Mouse (Mus musculus) liver, adult 2 months (tissue): Measurements from ENCODE around the gene Nkain4. TPM values are rescaled to one million over a fixed set of nuclear protein-coding genes. Genes with fewer than 3 reads are reported as not detected.

ENCODE experiments used
- DNase-seq: peaks from one replicate; pipeline ENCODE4 v3.0.0-alpha.2; 2011; ENCODE audit warnings: low read depth, low spot score; ENCODE audit errors: extremely low read depth
- H3K27ac ChIP-seq: fragments of 200-500 bp; replicated peaks from 2 replicates; pipeline ENCODE4 v1.5.1; 2012; ENCODE audit warnings: low read depth, mild to moderate bottlenecking, control low read depth, inconsistent platforms, low read length; ENCODE audit not compliant: insufficient read depth
- H3K27me3 ChIP-seq: fragments of 200-500 bp; 2 replicates; pipeline ENCODE4 v1.6.1; 2012; ENCODE audit warnings: mild to moderate bottlenecking, moderate library complexity, low read length, inconsistent platforms; ENCODE audit not compliant: control insufficient read depth, insufficient read depth
- H3K36me3 ChIP-seq: fragments of 200-500 bp; 2 replicates; pipeline ENCODE4 v1.6.1; 2012; ENCODE audit warnings: low read length, inconsistent platforms; ENCODE audit not compliant: control insufficient read depth, insufficient read depth
- H3K4me1 ChIP-seq: fragments of 200-500 bp; 2 replicates; pipeline ENCODE4 v1.6.1; 2011; ENCODE audit warnings: low read length; ENCODE audit not compliant: control insufficient read depth, insufficient read depth
- H3K4me3 ChIP-seq: fragments of 200-500 bp; 2 replicates; pipeline ENCODE4 v1.5.1; 2011; ENCODE audit warnings: low read depth, mild to moderate bottlenecking, control low read depth, low read length, moderate library complexity; ENCODE audit not compliant: insufficient read depth
- H3K79me2 ChIP-seq: fragments of 200-500 bp; 2 replicates; pipeline ENCODE4 v1.6.1; 2012; ENCODE audit warnings: inconsistent platforms, mild to moderate bottlenecking, low read length, moderate library complexity; ENCODE audit not compliant: control insufficient read depth, insufficient read depth
- H3K9ac ChIP-seq: fragments of 200-500 bp; 2 replicates; pipeline ENCODE4 v1.6.1; 2012; ENCODE audit warnings: low read depth, mild to moderate bottlenecking, control low read depth, inconsistent platforms, low read length
- CTCF ChIP-seq: fragments of 200-500 bp; IDR thresholded peaks from 2 replicates; pipeline ENCODE4 v1.5.1; 2011; ENCODE audit warnings: low read depth, low read length, control low read depth
- POLR2A ChIP-seq: fragments of 200-500 bp; IDR thresholded peaks from 2 replicates; pipeline ENCODE4 v1.6.1; 2011; ENCODE audit warnings: low read length, control low read depth; ENCODE audit not compliant: insufficient read depth; ENCODE audit errors: extremely low read depth
- WGBS: fragments of 180-500 bp; shearing (Covaris S2); methylation state at CpG from one replicate; pipeline ENCODE4 v1.1.7; 2018; 5-methylcytosine and 5-hydroxymethylcytosine counted together
- polyA plus RNA-seq: library from polyadenylated mRNA; depleted of rRNA; stranded (reverse); fragments of >200 nt; gene quantifications from 2 replicates; pipeline ENCODE4 v1.2.3, GENCODE M21; 2012
- total RNA-seq: library from RNA; depleted of rRNA; stranded (reverse); fragments of >200 nt; gene quantifications from 2 replicates; pipeline ENCODE4 v1.2.3, GENCODE M21; 2014

Nkain4 gene
- total and polyA plus RNA-seq, 2 experiments, result 1.5 TPM

DNA sequence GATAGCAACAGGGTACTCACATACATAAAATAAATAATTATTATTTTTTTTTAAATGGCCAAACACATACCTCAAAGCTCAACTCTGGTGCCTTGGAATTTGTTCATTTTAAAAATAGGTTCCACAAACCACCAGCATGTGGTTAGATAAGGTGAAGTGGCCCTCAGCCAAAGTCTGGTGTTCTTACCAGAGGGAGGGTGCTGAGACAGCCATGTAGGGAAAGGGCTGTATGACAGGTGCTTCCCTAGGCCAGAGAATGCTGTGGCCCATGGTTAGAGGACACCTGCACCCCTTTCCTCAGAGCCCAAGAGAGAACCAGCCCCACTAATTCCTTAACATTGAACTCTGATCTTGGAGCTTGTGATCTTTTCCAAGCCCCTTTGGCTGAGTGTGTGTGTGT lies 14.3 kb downstream of the Nkain4 start:
- Histone ChIP-seq H3K27me3 (no peaks in the 10 kb centered on the region), H3K36me3 (no peaks in the 10 kb centered on the region), H3K4me3 (no peak overlapping the region), H3K4me1 (no peaks in the 10 kb centered on the region), H3K9ac (no peak overlapping the region), H3K79me2 (no peaks in the 10 kb centered on the region), H3K27ac (no peak overlapping the region)
- TF ChIP-seq CTCF, result no peak
- no peak for TF ChIP-seq POLR2A
- DNase-seq, result no peak

DNA sequence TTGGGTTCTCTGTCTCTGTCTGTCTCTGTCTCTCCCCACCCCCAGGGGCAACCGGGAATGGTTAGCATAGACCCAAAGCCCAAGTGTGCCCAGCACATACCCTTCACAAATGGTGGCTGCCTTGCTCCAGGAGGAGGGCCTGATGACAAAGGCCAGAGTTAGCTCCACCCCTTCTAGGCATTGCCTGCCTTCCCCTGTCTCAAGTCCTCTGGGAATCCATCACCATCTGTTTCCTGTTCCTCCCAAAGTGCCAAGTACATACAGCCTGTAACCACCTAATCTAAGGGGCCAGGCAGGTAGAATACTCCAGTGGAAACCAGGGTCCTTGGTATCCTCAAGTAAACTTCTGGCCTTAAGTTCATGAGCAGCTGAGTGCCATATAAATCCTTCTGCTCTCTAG lies 22.1 kb downstream of the Nkain4 start:
- no peak overlapping the region for H3K4me3 ChIP-seq
- DNase-seq, result no peak
- TF ChIP-seq POLR2A (no peak), CTCF (no peak)
- H3K27ac ChIP-seq, result no peak overlapping the region
- H3K79me2 ChIP-seq, result no peaks in the 10 kb centered on the region
- H3K36me3 ChIP-seq, result no peaks in the 10 kb centered on the region
- H3K4me1 ChIP-seq, result no peaks in the 10 kb centered on the region
- no peak overlapping the region for H3K9ac ChIP-seq
- 67% methylated on average over 1 of the region's 1 CpGs for WGBS
- no peaks in the 10 kb centered on the region for H3K27me3 ChIP-seq

DNA sequence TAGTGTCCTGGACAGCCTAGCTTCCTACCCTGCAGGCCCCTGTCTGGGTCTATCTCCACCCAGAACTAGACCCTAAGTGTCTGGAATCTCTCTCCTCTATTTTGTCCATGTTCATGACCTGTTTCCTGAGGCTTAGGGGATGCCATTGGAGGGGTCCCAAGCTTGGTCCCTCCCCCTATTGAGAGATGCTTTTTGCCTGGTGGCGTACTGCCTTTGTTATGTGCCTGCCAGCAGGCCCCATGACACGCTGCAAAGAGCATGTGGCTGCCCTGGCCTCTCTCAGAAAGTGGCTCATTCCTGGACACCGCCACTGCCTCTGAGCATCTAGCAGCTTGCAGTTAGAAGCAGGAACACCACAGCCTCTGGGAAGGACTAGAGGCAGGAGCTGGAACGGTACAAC lies 25.8 kb downstream of the Nkain4 start, which contains the start of gene Birc7:
Birc7 (plus strand) TSS at position 301 of the 400 bp plus-strand sequence.
- no peaks in the 10 kb centered on the region for H3K27me3 ChIP-seq
- DNase-seq, result no peak
- 78% methylated on average over 4 of the region's 4 CpGs for WGBS
- no peaks in the 10 kb centered on the region for H3K4me1 ChIP-seq
- no peak for TF ChIP-seq CTCF
- TF ChIP-seq POLR2A, result no peak
- H3K9ac ChIP-seq, result no peak within 1 kb of the TSS
- no peak within 1 kb of the TSS for H3K4me3 ChIP-seq
- H3K79me2 ChIP-seq, result no peaks in the 10 kb centered on the region
- no peaks in the 10 kb centered on the region for H3K36me3 ChIP-seq
- no peak within 1 kb of the TSS for H3K27ac ChIP-seq

DNA sequence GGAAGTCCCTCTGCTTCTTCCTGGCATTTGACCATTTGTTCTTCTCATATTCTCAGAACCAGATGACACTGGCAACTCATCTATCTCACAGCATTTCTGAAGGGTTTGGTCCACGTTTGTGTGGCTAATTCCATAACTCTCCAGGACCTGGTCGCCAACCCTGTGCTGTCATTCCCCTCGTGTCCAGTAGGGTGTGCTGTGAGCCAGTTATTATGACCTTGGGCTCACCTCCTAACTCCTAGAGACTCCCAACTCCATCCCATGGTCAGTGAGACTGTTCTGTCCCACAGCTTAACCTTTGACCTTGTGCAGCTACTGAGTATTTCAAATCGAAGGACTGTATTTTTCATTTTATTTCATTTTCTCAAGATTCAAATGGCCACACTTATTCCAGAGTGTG lies 29.3 kb downstream of the Nkain4 start:
- no peak for TF ChIP-seq POLR2A
- TF ChIP-seq CTCF, result peak; percentile 95
- Histone ChIP-seq H3K27ac (no peak overlapping the region), H3K9ac (no peak overlapping the region)

DNA sequence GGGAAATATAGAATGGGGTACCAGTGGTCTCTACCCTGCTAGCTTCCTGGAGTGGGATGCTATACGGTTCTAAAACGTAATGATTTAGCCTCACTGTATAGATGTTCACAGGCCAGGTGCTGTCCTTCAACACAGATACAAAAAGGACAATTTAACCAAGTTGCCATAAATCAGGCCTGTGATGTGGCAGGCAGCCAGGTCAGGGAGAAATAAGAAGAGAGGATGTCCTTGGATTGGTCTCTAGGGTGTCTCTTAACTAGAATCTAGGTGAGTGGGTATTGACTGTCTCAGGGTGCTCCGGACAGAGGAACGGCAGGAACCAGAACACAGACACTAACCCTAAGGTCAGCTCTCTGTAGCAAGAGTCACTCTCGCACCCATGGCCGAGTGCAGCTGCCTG lies 31.8 kb downstream of the Nkain4 start:
- DNase-seq, result no peak
- WGBS, result 94% methylated on average over 6 of the region's 6 CpGs

More for the DNA sequence above, 29.3 kb downstream of the Nkain4 start:
- no peaks in the 10 kb centered on the region for H3K27me3 ChIP-seq
- H3K36me3 ChIP-seq, result no peaks in the 10 kb centered on the region
- H3K4me1 ChIP-seq, result no peaks in the 10 kb centered on the region; the same call in 1 of the 2 replicates
- peaks cover 6% of the 10 kb centered on the region for H3K79me2 ChIP-seq
- peak; percentile 48 for DNase-seq
- no peak overlapping the region for H3K4me3 ChIP-seq
- 7% methylated on average over 4 of the region's 4 CpGs for WGBS

DNA sequence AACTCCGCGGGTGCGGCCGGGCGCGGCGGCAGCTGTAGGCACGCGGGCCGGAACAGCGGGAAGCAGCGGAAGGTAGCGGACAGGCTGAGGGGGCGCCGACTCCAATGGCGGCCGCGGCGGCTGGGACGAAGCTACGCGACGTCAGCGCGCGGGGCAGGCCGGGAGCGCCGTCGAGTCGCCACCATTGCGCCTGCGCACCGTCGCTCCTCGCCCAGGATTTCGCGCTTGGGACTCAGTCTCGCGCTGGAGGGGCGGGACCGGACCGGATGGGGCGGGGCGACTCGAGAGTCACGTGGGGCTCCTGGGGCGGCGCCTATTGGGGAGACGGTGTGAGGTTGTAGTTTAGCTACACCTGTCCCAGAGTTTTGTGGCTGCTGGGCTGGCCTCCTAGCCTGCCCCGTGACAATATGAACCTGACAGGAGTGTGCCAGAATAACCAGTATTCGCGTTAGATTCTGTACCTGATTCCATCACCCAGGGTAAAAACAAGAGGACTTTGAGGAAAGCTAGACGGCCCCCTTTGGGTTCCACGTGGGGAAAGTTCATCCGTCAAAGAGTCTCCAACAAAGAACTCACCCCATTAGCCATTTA lies 33.6 kb downstream of the Nkain4 start, which contains the start of gene Ythdf1:
Ythdf1 (minus strand) TSS at position 140 of the 591 bp plus-strand sequence.
- peak within 1 kb of the TSS; percentile 81 for H3K27ac ChIP-seq
- DNase-seq, result peak; percentile 76
- no peaks in the 10 kb centered on the region for H3K27me3 ChIP-seq
- peaks cover 17% of the 10 kb centered on the region for H3K36me3 ChIP-seq
- peak within 1 kb of the TSS; percentile 98 for H3K4me3 ChIP-seq
- under 1% methylated on average over 56 of the region's 56 CpGs for WGBS
- H3K9ac ChIP-seq, result peak within 1 kb of the TSS; percentile 97
- peaks cover 33% of the 10 kb centered on the region for H3K79me2 ChIP-seq
- H3K4me1 ChIP-seq, result peaks cover 9% of the 10 kb centered on the region; the same call in 1 of the 2 replicates
- no peak for TF ChIP-seq CTCF
- peak; percentile 46; the same call in 1 of the 2 replicates for TF ChIP-seq POLR2A

More for the DNA sequence above, 31.8 kb downstream of the Nkain4 start:
- peaks cover 2% of the 10 kb centered on the region; the same call in 1 of the 2 replicates for H3K4me1 ChIP-seq
- no peak for TF ChIP-seq POLR2A
- no peaks in the 10 kb centered on the region for H3K27me3 ChIP-seq
- H3K4me3 ChIP-seq, result no peak overlapping the region
- H3K79me2 ChIP-seq, result peaks cover 25% of the 10 kb centered on the region
- H3K27ac ChIP-seq, result no peak overlapping the region
- H3K36me3 ChIP-seq, result peaks cover 10% of the 10 kb centered on the region
- no peak overlapping the region for H3K9ac ChIP-seq
